Mouse (Mus musculus) limb, embryonic 15.5 days (tissue): ENCODE measurements at regions not wholly inside any gene's neighbourhood (a gene's known extent, or its start where the extent isn't known, plus 50 kb on each side); places are given as distances from the start of the nearest gene placed in this dataset.
A peak's percentile ranks its signal among the peaks of the same experiment; 100 is the strongest.

Experiments
- ATAC-seq: fragments of 200-750 bp; cut with Nextera tagmentation; 2 replicates; pipeline ENCODE4 v1.8.0; 2017; ENCODE audit warnings: low read depth, moderate TSS enrichment; ENCODE audit not compliant: insufficient number of reproducible peaks, low FRiP score, low TSS enrichment
- H3K27ac ChIP-seq: fragments of 300-500 bp; sonication (generic); 2 replicates; pipeline ENCODE4 v1.5.1; 2015; ENCODE audit warnings: moderate library complexity, mild to moderate bottlenecking, inconsistent platforms
- H3K27me3 ChIP-seq: fragments of 300-500 bp; sonication (generic); 2 replicates; pipeline ENCODE4 v1.6.1; 2015; ENCODE audit warnings: inconsistent platforms
- H3K36me3 ChIP-seq: fragments of 300-500 bp; sonication (generic); 2 replicates; pipeline ENCODE4 v1.6.1; 2015; ENCODE audit warnings: inconsistent platforms
- H3K4me1 ChIP-seq: fragments of 300-500 bp; sonication (generic); 2 replicates; pipeline ENCODE4 v1.6.1; 2015; ENCODE audit warnings: inconsistent platforms
- H3K4me2 ChIP-seq: fragments of 300-500 bp; sonication (generic); 2 replicates; pipeline ENCODE4 v1.6.1; 2015; ENCODE audit warnings: mild to moderate bottlenecking, inconsistent platforms
- H3K4me3 ChIP-seq: fragments of 300-500 bp; sonication (generic); 2 replicates; pipeline ENCODE4 v1.5.1; 2015; ENCODE audit warnings: mild to moderate bottlenecking, inconsistent platforms
- H3K9ac ChIP-seq: fragments of 300-500 bp; sonication (generic); 2 replicates; pipeline ENCODE4 v1.6.1; 2015; ENCODE audit warnings: inconsistent platforms
- H3K9me3 ChIP-seq: fragments of 300-500 bp; sonication (generic); 2 replicates; pipeline ENCODE4 v1.6.1; 2016; ENCODE audit warnings: inconsistent platforms
- WGBS: fragments of 180-500 bp; shearing (Covaris S2); methylation state at CpG from one replicate; pipeline ENCODE4 v1.1.7; 2015; 5-methylcytosine and 5-hydroxymethylcytosine counted together

- ATAC-seq = peak; percentile 67; the same call in 1 of the 2 replicates
- Histone ChIP-seq H3K27me3 (no peaks in the 10 kb centered on the region), H3K9me3 (no peaks in the 10 kb centered on the region), H3K4me2 (no peak overlapping the region), H3K36me3 (no peaks in the 10 kb centered on the region), H3K4me3 (no peak overlapping the region), H3K27ac (peak overlapping the region; percentile 73), H3K9ac (no peak overlapping the region), H3K4me1 (peaks cover 10% of the 10 kb centered on the region; the same call in 1 of the 2 replicates)
- WGBS = 42% methylated on average over 5 of the region's 5 CpGs
Measured at GRCm38 (mm10) chr13:6191915-6192295, 330.6 kb downstream of the Klf6 start.

- Histone ChIP-seq H3K4me3 (no peak overlapping the region), H3K9me3 (no peaks in the 10 kb centered on the region), H3K36me3 (no peaks in the 10 kb centered on the region), H3K27me3 (no peaks in the 10 kb centered on the region), H3K9ac (no peak overlapping the region), H3K4me2 (no peak overlapping the region), H3K4me1 (peaks cover 9% of the 10 kb centered on the region; the same call in 1 of the 2 replicates), H3K27ac (no peak overlapping the region)
- 76% methylated on average over 5 of the region's 5 CpGs for WGBS
- no peak for ATAC-seq
Measured at GRCm38 (mm10) chr13:6196690-6197089, 335.4 kb downstream of the Klf6 start.

- Histone ChIP-seq H3K4me3 (no peak overlapping the region), H3K36me3 (no peaks in the 10 kb centered on the region), H3K9me3 (no peaks in the 10 kb centered on the region), H3K9ac (no peak overlapping the region), H3K27ac (no peak overlapping the region), H3K4me2 (no peak overlapping the region), H3K4me1 (peaks cover 4% of the 10 kb centered on the region; the same call in 1 of the 2 replicates), H3K27me3 (no peaks in the 10 kb centered on the region)
- 79% methylated on average over 6 of the region's 6 CpGs for WGBS
- ATAC-seq = no peak
Measured at GRCm38 (mm10) chr13:6199107-6199506, 337.8 kb downstream of the Klf6 start.

DNA sequence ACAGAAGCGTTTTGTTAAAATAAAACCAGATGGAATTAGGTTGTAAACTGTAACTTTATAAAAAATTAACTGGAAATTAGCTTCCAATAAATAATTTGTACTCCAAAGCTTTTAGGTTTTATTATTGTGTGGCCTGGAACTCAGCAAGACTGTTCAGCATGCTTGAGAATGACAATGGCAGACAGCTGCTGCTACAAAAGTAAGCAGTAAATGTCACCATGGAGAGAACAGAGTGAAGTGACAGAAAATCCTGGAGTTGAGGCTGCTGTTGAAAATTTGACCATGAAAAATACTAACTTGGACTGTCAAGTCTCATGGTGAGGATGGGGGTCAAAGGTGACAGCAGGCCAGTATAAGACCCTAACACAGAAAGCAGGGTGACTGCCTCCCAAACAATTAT is 340.2 kb downstream of the Klf6 start:
- H3K4me3 ChIP-seq = no peak overlapping the region
- ATAC-seq = no peak
- H3K27me3 ChIP-seq = no peaks in the 10 kb centered on the region
- 58% methylated on average over 1 of the region's 1 CpGs for WGBS
- H3K9me3 ChIP-seq = no peaks in the 10 kb centered on the region
- no peak overlapping the region for H3K9ac ChIP-seq
- H3K4me2 ChIP-seq = no peak overlapping the region
- no peaks in the 10 kb centered on the region for H3K4me1 ChIP-seq
- H3K27ac ChIP-seq = no peak overlapping the region
- H3K36me3 ChIP-seq = no peaks in the 10 kb centered on the region

- ATAC-seq = no peak
- Histone ChIP-seq H3K9ac (no peak overlapping the region), H3K4me1 (no peaks in the 10 kb centered on the region), H3K4me2 (no peak overlapping the region), H3K4me3 (no peak overlapping the region), H3K9me3 (no peaks in the 10 kb centered on the region), H3K27me3 (no peaks in the 10 kb centered on the region), H3K27ac (no peak overlapping the region), H3K36me3 (no peaks in the 10 kb centered on the region)
- WGBS = 33% methylated on average over 4 of the region's 4 CpGs
Measured at GRCm38 (mm10) chr13:6204801-6205200, 343.1 kb upstream of the Pitrm1 start.

GRCm38 (mm10) chr13:6212550-6212949 is 335.4 kb upstream of the Pitrm1 start:
- H3K27ac ChIP-seq = no peak overlapping the region
- ATAC-seq = no peak

DNA sequence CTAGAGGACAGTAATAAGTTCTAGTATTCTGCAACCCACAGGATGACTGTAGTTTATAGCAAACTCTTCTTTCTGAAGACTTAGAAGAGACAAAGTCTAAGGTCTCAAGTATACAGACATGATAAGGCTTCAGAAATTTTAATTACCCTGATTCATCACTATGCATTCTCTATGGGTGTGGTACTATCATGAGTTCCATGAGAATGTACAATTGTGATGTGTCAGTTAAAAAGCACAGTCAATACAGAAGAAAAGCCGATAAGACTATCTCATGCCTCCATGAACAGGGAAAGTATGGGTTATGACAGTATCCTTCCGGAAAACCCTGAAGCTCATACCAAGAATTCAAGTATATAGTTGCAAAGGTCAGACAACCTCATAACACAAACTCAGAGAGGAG is 333.8 kb upstream of the Pitrm1 start:
- Histone ChIP-seq H3K4me2 (no peak overlapping the region), H3K27me3 (no peaks in the 10 kb centered on the region), H3K36me3 (no peaks in the 10 kb centered on the region), H3K27ac (no peak overlapping the region), H3K4me1 (no peaks in the 10 kb centered on the region), H3K9ac (no peak overlapping the region), H3K9me3 (no peaks in the 10 kb centered on the region), H3K4me3 (no peak overlapping the region)
- no peak for ATAC-seq
- 91% methylated on average over 2 of the region's 2 CpGs for WGBS

More at GRCm38 (mm10) chr13:6212550-6212949, 335.4 kb upstream of the Pitrm1 start:
- H3K9ac ChIP-seq = no peak overlapping the region
- WGBS = 77% methylated on average over 2 of the region's 2 CpGs
- H3K27me3 ChIP-seq = no peaks in the 10 kb centered on the region
- no peaks in the 10 kb centered on the region for H3K9me3 ChIP-seq
- H3K4me2 ChIP-seq = no peak overlapping the region
- no peaks in the 10 kb centered on the region for H3K36me3 ChIP-seq
- H3K4me1 ChIP-seq = no peaks in the 10 kb centered on the region
- no peak overlapping the region for H3K4me3 ChIP-seq

DNA sequence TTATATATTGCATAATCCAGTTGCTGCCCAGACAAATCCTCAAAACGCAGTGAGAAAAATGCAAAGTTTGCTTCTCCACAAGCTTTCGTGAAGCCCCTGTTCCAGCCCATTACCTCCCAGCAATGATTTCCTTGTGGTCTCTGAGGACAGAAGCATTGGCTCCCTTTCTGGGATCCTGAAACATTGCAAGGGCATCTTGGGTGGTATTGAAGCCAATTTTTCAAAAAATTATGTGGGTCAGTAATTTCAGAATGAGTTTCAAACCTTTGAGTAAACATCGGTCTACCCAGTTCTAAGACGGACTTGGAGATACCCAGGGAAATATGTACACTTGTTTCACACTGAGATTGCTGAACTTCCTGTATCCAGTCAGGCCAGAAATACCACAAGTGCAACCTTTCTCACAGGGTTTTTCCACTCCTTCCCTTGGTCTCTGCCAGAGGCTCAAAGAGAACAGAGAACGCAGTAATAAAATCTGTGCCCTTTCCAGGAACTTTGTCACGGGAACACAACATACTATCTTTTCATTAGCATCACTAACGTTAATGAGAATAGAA is 321.8 kb upstream of the Pitrm1 start:
- Histone ChIP-seq H3K9ac (no peak overlapping the region), H3K9me3 (no peaks in the 10 kb centered on the region), H3K4me2 (no peak overlapping the region), H3K4me3 (no peak overlapping the region), H3K27me3 (no peaks in the 10 kb centered on the region), H3K36me3 (no peaks in the 10 kb centered on the region), H3K27ac (no peak overlapping the region), H3K4me1 (no peaks in the 10 kb centered on the region)
- WGBS = 75% methylated on average over 7 of the region's 7 CpGs
- no peak for ATAC-seq

DNA sequence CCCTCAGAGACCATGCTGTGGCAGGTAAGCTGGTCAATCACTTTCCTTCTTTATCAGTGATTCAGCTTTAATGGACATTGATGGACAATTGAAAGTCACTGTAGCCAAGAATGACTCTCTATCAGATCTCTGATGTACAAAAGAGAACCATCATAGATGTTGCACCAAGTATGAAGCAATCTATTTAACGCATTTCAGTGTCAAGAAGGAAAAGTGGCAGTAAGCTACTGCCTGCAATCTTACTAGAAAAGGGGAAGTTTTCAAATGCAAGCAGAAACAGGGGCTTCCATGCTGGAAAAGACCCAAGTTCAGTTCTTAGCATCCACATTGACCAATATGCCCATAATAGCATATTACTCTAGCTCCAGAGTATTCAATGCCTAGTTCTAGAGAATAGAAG is 319.7 kb upstream of the Pitrm1 start:
- WGBS = 89% methylated on average over 1 of the region's 1 CpGs
- Histone ChIP-seq H3K4me2 (no peak overlapping the region), H3K4me3 (no peak overlapping the region), H3K27me3 (no peaks in the 10 kb centered on the region), H3K27ac (no peak overlapping the region), H3K4me1 (no peaks in the 10 kb centered on the region), H3K36me3 (no peaks in the 10 kb centered on the region), H3K9me3 (no peaks in the 10 kb centered on the region), H3K9ac (no peak overlapping the region)
- no peak for ATAC-seq

GRCm38 (mm10) chr13:6235394-6235793 is 312.6 kb upstream of the Pitrm1 start:
- Histone ChIP-seq H3K4me1 (no peaks in the 10 kb centered on the region), H3K4me2 (no peak overlapping the region), H3K9me3 (no peaks in the 10 kb centered on the region), H3K4me3 (no peak overlapping the region), H3K36me3 (no peaks in the 10 kb centered on the region), H3K9ac (no peak overlapping the region), H3K27me3 (no peaks in the 10 kb centered on the region), H3K27ac (no peak overlapping the region)
- ATAC-seq = no peak
- 93% methylated on average over 1 of the region's 1 CpGs for WGBS

GRCm38 (mm10) chr13:6236503-6236902 is 311.4 kb upstream of the Pitrm1 start:
- ATAC-seq = no peak
- 77% methylated on average over 8 of the region's 8 CpGs for WGBS

DNA sequence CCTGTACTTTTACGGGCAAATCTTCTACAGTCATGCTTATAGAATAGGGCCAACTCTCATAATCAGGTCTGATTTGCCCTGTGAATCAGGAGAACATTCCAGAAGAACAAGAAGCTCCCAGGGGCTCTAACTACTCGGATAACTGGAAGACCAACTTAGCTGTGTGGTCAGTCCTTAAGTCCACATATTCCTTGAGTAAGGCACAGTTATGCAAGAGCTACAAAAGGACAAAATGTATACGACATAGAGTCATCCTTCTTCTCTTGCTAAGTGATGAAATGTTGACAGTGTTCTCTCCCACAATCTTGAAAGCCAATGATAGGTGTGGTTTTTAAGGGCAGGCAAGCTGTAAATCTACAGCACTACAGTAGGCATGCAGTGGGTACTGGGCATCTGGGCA is 310.7 kb upstream of the Pitrm1 start:
- Histone ChIP-seq H3K27me3 (no peaks in the 10 kb centered on the region), H3K4me1 (no peaks in the 10 kb centered on the region), H3K27ac (no peak overlapping the region), H3K9me3 (no peaks in the 10 kb centered on the region), H3K36me3 (no peaks in the 10 kb centered on the region), H3K9ac (no peak overlapping the region), H3K4me2 (no peak overlapping the region), H3K4me3 (no peak overlapping the region)
- ATAC-seq = no peak
- 74% methylated on average over 3 of the region's 3 CpGs for WGBS

More at GRCm38 (mm10) chr13:6236503-6236902, 311.4 kb upstream of the Pitrm1 start:
- Histone ChIP-seq H3K27ac (no peak overlapping the region), H3K9me3 (no peaks in the 10 kb centered on the region), H3K36me3 (no peaks in the 10 kb centered on the region), H3K9ac (no peak overlapping the region), H3K4me3 (no peak overlapping the region), H3K27me3 (no peaks in the 10 kb centered on the region), H3K4me1 (no peaks in the 10 kb centered on the region), H3K4me2 (no peak overlapping the region)

GRCm38 (mm10) chr13:6240855-6241254 is 307.1 kb upstream of the Pitrm1 start:
- no peak for ATAC-seq
- H3K4me1 ChIP-seq = no peaks in the 10 kb centered on the region
- no peaks in the 10 kb centered on the region for H3K9me3 ChIP-seq
- H3K36me3 ChIP-seq = no peaks in the 10 kb centered on the region
- no peak overlapping the region for H3K4me2 ChIP-seq
- no peak overlapping the region for H3K4me3 ChIP-seq
- no peak overlapping the region for H3K27ac ChIP-seq
- no peaks in the 10 kb centered on the region for H3K27me3 ChIP-seq
- no peak overlapping the region for H3K9ac ChIP-seq
- 64% methylated on average over 3 of the region's 3 CpGs for WGBS
